Mouse (Mus musculus): ENCODE measurements around the gene Aox2.

- TF ChIP-seq CHD2 (IDR thresholded peaks at IDR 0.05; ENCODE audit: low read depth, low read length) (no peak), ZNF384 (IDR thresholded peaks at IDR 0.05; ENCODE audit: low read depth, low read length) (no peak), HCFC1 (IDR thresholded peaks at IDR 0.05; ENCODE audit: borderline replicate concordance, insufficient read depth, low read length) (no peak), MAFK (IDR thresholded peaks at IDR 0.05; ENCODE audit: insufficient read depth, low read depth, low read length) (no peak)
Measured at GRCm38 (mm10) chr1:58275879-58276278, 2.2 kb upstream of the Aox2 start.
